Mouse (Mus musculus) erythroblast, embryonic 14.5 days (primary cell): ENCODE measurements around the gene Umad1. TPM values are rescaled to one million over a fixed set of nuclear protein-coding genes. Genes with fewer than 3 reads are reported as not detected.

ENCODE experiments used
- H3K27me3 ChIP-seq: 2 replicates; pipeline ENCODE4 v1.6.1; 2012; ENCODE audit warnings: inconsistent platforms; ENCODE audit not compliant: control insufficient read depth
- H3K36me3 ChIP-seq: 2 replicates; pipeline ENCODE4 v1.6.1; 2012; ENCODE audit warnings: mild to moderate bottlenecking, inconsistent platforms; ENCODE audit not compliant: control insufficient read depth
- H3K4me1 ChIP-seq: 2 replicates; pipeline ENCODE4 v1.6.1; 2012; ENCODE audit warnings: inconsistent platforms; ENCODE audit not compliant: control insufficient read depth
- H3K4me3 ChIP-seq: replicated peaks from 2 replicates; pipeline ENCODE3; 2012; ENCODE audit warnings: moderate library complexity, mild to moderate bottlenecking, inconsistent platforms
- H3K9me3 ChIP-seq: 2 replicates; pipeline ENCODE4 v1.6.1; 2012; ENCODE audit warnings: low read length, inconsistent platforms, mixed read lengths; ENCODE audit not compliant: control insufficient read depth
- GATA1 ChIP-seq: IDR thresholded peaks from 2 replicates; pipeline ENCODE4 v1.6.1; 2012; ENCODE audit warnings: low read length, inconsistent platforms, mixed read lengths
- TAL1 ChIP-seq: IDR thresholded peaks from 3 replicates; pipeline ENCODE4 v1.6.1; 2012; ENCODE audit warnings: low read length, inconsistent platforms, mixed read lengths
- polyA plus RNA-seq: library from polyadenylated mRNA; stranded (reverse); fragments of >175 nt; gene quantifications from 2 replicates; pipeline ENCODE4 v1.2.3, GENCODE M21; 2012

Umad1 gene
- polyA plus RNA-seq, 1 experiment = 0.62 TPM

GRCm38 (mm10) chr6:8415823-8416222 lies 156.7 kb downstream of the Umad1 start:
- Histone ChIP-seq H3K9me3 (no peaks in the 10 kb centered on the region), H3K4me3 (no peak overlapping the region), H3K27me3 (no peaks in the 10 kb centered on the region), H3K36me3 (peaks cover 3% of the 10 kb centered on the region), H3K4me1 (peaks cover 37% of the 10 kb centered on the region)
- TF ChIP-seq TAL1 (no peak), GATA1 (no peak)

GRCm38 (mm10) chr6:8416802-8417569 lies 157.9 kb downstream of the Umad1 start:
- Histone ChIP-seq H3K27me3 (no peaks in the 10 kb centered on the region), H3K4me3 (no peak overlapping the region), H3K9me3 (no peaks in the 10 kb centered on the region), H3K4me1 (peaks cover 43% of the 10 kb centered on the region), H3K36me3 (peaks cover 3% of the 10 kb centered on the region)
- TF ChIP-seq GATA1 = no peak
- no peak for TF ChIP-seq TAL1

GRCm38 (mm10) chr6:8419485-8420186 lies 160.5 kb downstream of the Umad1 start:
- no peak for TF ChIP-seq GATA1
- no peak for TF ChIP-seq TAL1

GRCm38 (mm10) chr6:8420187-8420503 lies 161.1 kb downstream of the Umad1 start:
- Histone ChIP-seq H3K4me1 (peaks cover 68% of the 10 kb centered on the region), H3K27me3 (no peaks in the 10 kb centered on the region), H3K36me3 (peaks cover 3% of the 10 kb centered on the region; the same call in 1 of the 2 replicates), H3K4me3 (no peak overlapping the region), H3K9me3 (no peaks in the 10 kb centered on the region)
- TF ChIP-seq TAL1 (no peak), GATA1 (no peak)

More at GRCm38 (mm10) chr6:8419485-8420186, 160.5 kb downstream of the Umad1 start:
- peaks cover 62% of the 10 kb centered on the region for H3K4me1 ChIP-seq
- H3K36me3 ChIP-seq = peaks cover 2% of the 10 kb centered on the region; the same call in 1 of the 2 replicates
- H3K4me3 ChIP-seq = no peak overlapping the region
- no peaks in the 10 kb centered on the region for H3K27me3 ChIP-seq
- H3K9me3 ChIP-seq = no peaks in the 10 kb centered on the region

GRCm38 (mm10) chr6:8421421-8421820 lies 162.3 kb downstream of the Umad1 start:
- no peak overlapping the region for H3K4me3 ChIP-seq
- peaks cover 80% of the 10 kb centered on the region for H3K4me1 ChIP-seq
- peaks cover 2% of the 10 kb centered on the region; the same call in 1 of the 2 replicates for H3K36me3 ChIP-seq
- no peak for TF ChIP-seq GATA1
- TF ChIP-seq TAL1 = no peak
- H3K27me3 ChIP-seq = no peaks in the 10 kb centered on the region
- H3K9me3 ChIP-seq = no peaks in the 10 kb centered on the region

- no peak overlapping the region for H3K4me3 ChIP-seq
- peaks cover 5% of the 10 kb centered on the region for H3K36me3 ChIP-seq
- TF ChIP-seq TAL1 = no peak
- TF ChIP-seq GATA1 = no peak
- H3K4me1 ChIP-seq = peaks cover 80% of the 10 kb centered on the region
- no peaks in the 10 kb centered on the region for H3K27me3 ChIP-seq
- no peaks in the 10 kb centered on the region for H3K9me3 ChIP-seq
Measured at GRCm38 (mm10) chr6:8421959-8422581, 163.0 kb downstream of the Umad1 start.

GRCm38 (mm10) chr6:8423142-8423541 lies 164.1 kb downstream of the Umad1 start:
- H3K4me1 ChIP-seq = peaks cover 86% of the 10 kb centered on the region
- TF ChIP-seq TAL1 = peak; percentile 83
- peak; percentile 86 for TF ChIP-seq GATA1
- H3K27me3 ChIP-seq = no peaks in the 10 kb centered on the region
- H3K4me3 ChIP-seq = peak overlapping the region; percentile 16
- H3K36me3 ChIP-seq = peaks cover 12% of the 10 kb centered on the region
- no peaks in the 10 kb centered on the region for H3K9me3 ChIP-seq

- H3K4me3 ChIP-seq = no peak overlapping the region
Measured at GRCm38 (mm10) chr6:8427692-8428091, 168.6 kb downstream of the Umad1 start.

GRCm38 (mm10) chr6:8430610-8431234 lies 171.6 kb downstream of the Umad1 start:
- TF ChIP-seq GATA1 = no peak
- TF ChIP-seq TAL1 = no peak
- H3K4me3 ChIP-seq = no peak overlapping the region
- H3K36me3 ChIP-seq = peaks cover 14% of the 10 kb centered on the region
- H3K4me1 ChIP-seq = peaks cover 17% of the 10 kb centered on the region
- no peaks in the 10 kb centered on the region for H3K9me3 ChIP-seq
- H3K27me3 ChIP-seq = no peaks in the 10 kb centered on the region

More at GRCm38 (mm10) chr6:8427692-8428091, 168.6 kb downstream of the Umad1 start:
- TF ChIP-seq GATA1 (no peak), TAL1 (no peak)
- H3K4me1 ChIP-seq = peaks cover 48% of the 10 kb centered on the region
- H3K27me3 ChIP-seq = no peaks in the 10 kb centered on the region
- no peaks in the 10 kb centered on the region for H3K9me3 ChIP-seq
- H3K36me3 ChIP-seq = peaks cover 16% of the 10 kb centered on the region
